Mouse (Mus musculus) midbrain, postnatal 0 days (tissue): ENCODE results near the gene Ccnt2. TPM values are rescaled to one million over a fixed set of nuclear protein-coding genes. Genes with fewer than 3 reads are reported as not detected.

ENCODE experiments used
- ATAC-seq: fragments of 200-750 bp; cut with Nextera tagmentation; 2 replicates; pipeline ENCODE4 v1.8.0; 2017; ENCODE audit warnings: moderate number of reproducible peaks, mild to moderate bottlenecking, moderate TSS enrichment, moderate library complexity; ENCODE audit not compliant: low FRiP score
- DNase-seq: peaks from one replicate; pipeline ENCODE4 v3.0.0-alpha.2; 2015; ENCODE audit warnings: low spot score
- H3K27ac ChIP-seq: fragments of 300-500 bp; sonication (generic); 2 replicates; pipeline ENCODE4 v1.5.1; 2014; ENCODE audit warnings: low read depth, mild to moderate bottlenecking, low read length, mixed read lengths
- H3K27me3 ChIP-seq: fragments of 300-500 bp; sonication (generic); 2 replicates; pipeline ENCODE4 v1.6.1; 2014; ENCODE audit warnings: low read length, control low read depth, mixed read lengths; ENCODE audit not compliant: insufficient read depth
- H3K36me3 ChIP-seq: fragments of 300-500 bp; sonication (generic); 2 replicates; pipeline ENCODE4 v1.6.1; 2014; ENCODE audit warnings: low read length, control low read depth, mixed read lengths; ENCODE audit not compliant: insufficient read depth
- H3K4me1 ChIP-seq: fragments of 300-500 bp; sonication (generic); 2 replicates; pipeline ENCODE4 v1.6.1; 2014; ENCODE audit warnings: mild to moderate bottlenecking, control low read depth, antibody characterized with exemption, low read length, mixed read lengths; ENCODE audit not compliant: insufficient read depth
- H3K4me2 ChIP-seq: fragments of 300-500 bp; sonication (generic); 2 replicates; pipeline ENCODE4 v1.6.1; 2014; ENCODE audit warnings: low read depth, mild to moderate bottlenecking, low read length, mixed read lengths; ENCODE audit not compliant: poor library complexity, severe bottlenecking
- H3K4me3 ChIP-seq: fragments of 300-500 bp; sonication (generic); 2 replicates; pipeline ENCODE4 v1.5.1; 2014; ENCODE audit warnings: low read depth, mild to moderate bottlenecking, low read length, moderate library complexity
- H3K9ac ChIP-seq: fragments of 300-500 bp; sonication (generic); replicated peaks from 2 replicates; pipeline ENCODE4 v1.6.1; 2014; ENCODE audit warnings: mild to moderate bottlenecking, low read length, moderate library complexity, mixed read lengths; ENCODE audit not compliant: poor library complexity, severe bottlenecking
- H3K9me3 ChIP-seq: fragments of 300-500 bp; sonication (generic); 2 replicates; pipeline ENCODE4 v1.6.1; 2016; ENCODE audit warnings: low read length, control low read depth
- CTCF ChIP-seq: IDR thresholded peaks from 2 replicates; pipeline ENCODE4 v1.5.1; 2016; ENCODE audit warnings: antibody characterized with exemption, mild to moderate bottlenecking
- WGBS: fragments of 180-500 bp; shearing (Covaris S2); extraction: QIAGEN DNeasy Blood & Tissue Kit; methylation state at CpG from one replicate; pipeline ENCODE4 v1.1.7; 2014; 5-methylcytosine and 5-hydroxymethylcytosine counted together
- polyA plus RNA-seq: library from polyadenylated mRNA; unstranded; fragments of >200 nt; fragmentation: Nextera tagmentation; extraction: Ambion mirVana; gene quantifications from 2 replicates; pipeline ENCODE4 v1.2.1, GENCODE M21; 2015
- total RNA-seq: library from RNA; depleted of rRNA; stranded (reverse); fragments of >200 nt; gene quantifications from 2 replicates; pipeline ENCODE4 v1.2.3, GENCODE M21; 2014

The Ccnt2 gene
- total and polyA plus RNA-seq, 2 experiments from 2014 or later: 30.3 to 31.0 TPM

- DNase-seq (no peak), ATAC-seq (no peak)
- Histone ChIP-seq H3K9me3 (no peaks in the 10 kb centered on the region), H3K27ac (no peak overlapping the region), H3K4me2 (no peak overlapping the region), H3K27me3 (no peaks in the 10 kb centered on the region), H3K4me3 (no peak overlapping the region), H3K4me1 (no peaks in the 10 kb centered on the region), H3K36me3 (no peaks in the 10 kb centered on the region), H3K9ac (no peak overlapping the region)
- TF ChIP-seq CTCF: no peak
- WGBS: 68% methylated on average over 2 of the region's 2 CpGs
These were observed 6.9 kb downstream of the Ccnt2 start for GRCm38 (mm10) chr1:127780849-127781248.

DNA sequence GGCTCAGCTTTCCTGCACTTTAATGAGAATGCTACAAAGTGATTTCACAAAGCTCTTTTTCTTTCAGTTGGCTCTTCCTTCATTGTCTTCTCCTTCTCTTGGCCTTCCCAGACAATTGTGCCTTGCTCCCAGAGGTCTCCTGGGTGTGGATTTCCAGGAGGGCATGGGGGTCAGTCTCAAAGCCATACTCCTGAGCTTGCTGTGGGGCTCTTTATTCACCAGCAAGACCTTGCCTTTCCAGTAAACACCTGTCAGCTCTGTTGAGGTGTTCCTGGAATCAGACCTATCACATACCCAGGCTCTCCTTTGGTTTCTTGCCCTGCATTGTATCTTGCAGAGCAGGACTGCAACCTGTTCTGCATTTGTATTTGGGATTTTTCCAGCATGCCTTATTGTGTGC is 9.9 kb downstream of the Ccnt2 start:
- H3K4me3 ChIP-seq: no peak overlapping the region
- H3K9ac ChIP-seq: no peak overlapping the region
- no peak overlapping the region for H3K4me2 ChIP-seq
- DNase-seq (no peak), ATAC-seq (no peak)
- no peaks in the 10 kb centered on the region for H3K27me3 ChIP-seq
- no peaks in the 10 kb centered on the region for H3K4me1 ChIP-seq
- no peak overlapping the region for H3K27ac ChIP-seq
- TF ChIP-seq CTCF: no peak
- H3K9me3 ChIP-seq: no peaks in the 10 kb centered on the region
- no peaks in the 10 kb centered on the region for H3K36me3 ChIP-seq

GRCm38 (mm10) chr1:127785882-127786281 is 11.9 kb downstream of the Ccnt2 start:
- DNase-seq (no peak), ATAC-seq (no peak)
- Histone ChIP-seq H3K4me1 (no peaks in the 10 kb centered on the region), H3K9me3 (no peaks in the 10 kb centered on the region), H3K27me3 (no peaks in the 10 kb centered on the region), H3K27ac (no peak overlapping the region), H3K4me3 (no peak overlapping the region), H3K4me2 (no peak overlapping the region), H3K9ac (no peak overlapping the region), H3K36me3 (no peaks in the 10 kb centered on the region)
- 68% methylated on average over 1 of the region's 1 CpGs for WGBS
- TF ChIP-seq CTCF: no peak

DNA sequence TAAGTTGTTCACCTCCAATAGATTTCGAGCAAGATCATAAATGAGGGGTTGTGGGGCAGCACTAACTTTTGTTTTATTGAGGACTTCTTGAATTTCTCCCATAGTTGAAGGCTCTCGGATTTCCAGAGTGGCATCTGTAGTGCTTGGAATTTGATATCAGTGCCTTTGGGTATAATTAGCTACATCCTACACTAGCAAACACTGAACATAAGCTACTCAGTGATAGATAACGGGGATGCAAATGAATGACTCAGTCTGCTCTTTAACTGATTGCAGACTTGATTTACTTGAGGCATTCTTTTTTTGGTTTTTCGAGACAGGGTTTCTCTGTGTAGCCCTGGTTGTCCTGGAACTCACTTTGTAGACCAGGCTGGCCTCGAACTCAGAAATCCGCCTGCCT is 15.0 kb downstream of the Ccnt2 start:
- no peaks in the 10 kb centered on the region for H3K4me1 ChIP-seq
- no peak overlapping the region for H3K4me2 ChIP-seq
- no peak for TF ChIP-seq CTCF
- H3K36me3 ChIP-seq: no peaks in the 10 kb centered on the region
- DNase-seq (no peak), ATAC-seq (no peak)
- no peaks in the 10 kb centered on the region for H3K27me3 ChIP-seq
- no peak overlapping the region for H3K9ac ChIP-seq
- H3K4me3 ChIP-seq: no peak overlapping the region
- no peaks in the 10 kb centered on the region for H3K9me3 ChIP-seq
- no peak overlapping the region for H3K27ac ChIP-seq
- 90% methylated on average over 6 of the region's 6 CpGs for WGBS

GRCm38 (mm10) chr1:127793459-127793858 is 19.5 kb downstream of the Ccnt2 start:
- no peaks in the 10 kb centered on the region for H3K4me1 ChIP-seq
- 91% methylated on average over 1 of the region's 1 CpGs for WGBS
- H3K4me2 ChIP-seq: no peak overlapping the region
- no peak for TF ChIP-seq CTCF
- no peaks in the 10 kb centered on the region for H3K36me3 ChIP-seq
- H3K4me3 ChIP-seq: no peak overlapping the region
- no peak overlapping the region for H3K9ac ChIP-seq
- ATAC-seq (no peak), DNase-seq (no peak)
- no peaks in the 10 kb centered on the region for H3K27me3 ChIP-seq
- H3K27ac ChIP-seq: no peak overlapping the region
- H3K9me3 ChIP-seq: no peaks in the 10 kb centered on the region

GRCm38 (mm10) chr1:127795087-127795769 is 21.3 kb downstream of the Ccnt2 start:
- no peak overlapping the region for H3K9ac ChIP-seq
- no peak for TF ChIP-seq CTCF
- ATAC-seq (no peak), DNase-seq (no peak)
- H3K4me3 ChIP-seq: no peak overlapping the region
- 0 out of 2 replicates have a peak, but pooled peaks cover 4% of the 10 kb centered on the region for H3K36me3 ChIP-seq
- H3K4me1 ChIP-seq: no peaks in the 10 kb centered on the region
- no peak overlapping the region for H3K27ac ChIP-seq
- no peaks in the 10 kb centered on the region for H3K27me3 ChIP-seq
- no peaks in the 10 kb centered on the region for H3K9me3 ChIP-seq
- H3K4me2 ChIP-seq: no peak overlapping the region
- WGBS: 89% methylated on average over 6 of the region's 6 CpGs
